Mouse (Mus musculus) layer of hippocampus, adult 11-12 months (tissue): ENCODE data around the gene Swt1.
"Not testable (repeated sequence)": the region's sequence is repeated elsewhere in the genome, so short reads cannot be mapped to it uniquely, and the experiment has no call there.

Source experiments
- DNase-seq: peaks from one replicate; pipeline ENCODE4 v3.0.0; 2022; ENCODE audit warnings: low spot score

Swt1 gene

GRCm38 (mm10) chr1:151428263-151429221, at the start of gene Swt1, which contains the start of gene Trmt1l:
Swt1 (minus strand) TSS chr1:151428455.
Trmt1l (plus strand) TSS chr1:151428542.
- peak; percentile 99 for DNase-seq

GRCm38 (mm10) chr1:151472386-151472785, 44.1 kb upstream of the Swt1 start:
- DNase-seq = not testable (repeated sequence)

- no peak for DNase-seq
Measured at GRCm38 (mm10) chr1:151471429-151471828, 43.2 kb upstream of the Swt1 start.

- no peak for DNase-seq
Measured at GRCm38 (mm10) chr1:151466571-151466970, 38.3 kb upstream of the Swt1 start.

GRCm38 (mm10) chr1:151464914-151465313, 36.7 kb upstream of the Swt1 start:
- DNase-seq = no peak

GRCm38 (mm10) chr1:151461265-151461664, 33.0 kb upstream of the Swt1 start:
- no peak for DNase-seq

- DNase-seq = no peak
Measured at GRCm38 (mm10) chr1:151457087-151457486, 28.8 kb upstream of the Swt1 start.

GRCm38 (mm10) chr1:151451946-151452345, 23.7 kb upstream of the Swt1 start:
- no peak for DNase-seq

- DNase-seq = no peak
Measured at GRCm38 (mm10) chr1:151450851-151451250, 22.6 kb upstream of the Swt1 start.

- no peak for DNase-seq
Measured at GRCm38 (mm10) chr1:151449866-151450265, 21.6 kb upstream of the Swt1 start.

- DNase-seq = no peak
Measured at GRCm38 (mm10) chr1:151435431-151435830, 7.2 kb upstream of the Swt1 start.

GRCm38 (mm10) chr1:151429316-151429715, 1.1 kb upstream of the Swt1 start:
- no peak for DNase-seq

- DNase-seq = no peak
Measured at GRCm38 (mm10) chr1:151427888-151428262, 380 bp downstream of the Swt1 start.

GRCm38 (mm10) chr1:151426947-151427600, 1.2 kb downstream of the Swt1 start:
- DNase-seq = no peak

GRCm38 (mm10) chr1:151422178-151422577, 6.1 kb downstream of the Swt1 start:
- DNase-seq = no peak

- no peak for DNase-seq
Measured at GRCm38 (mm10) chr1:151409827-151410226, 18.4 kb downstream of the Swt1 start.

- DNase-seq = no peak
Measured at GRCm38 (mm10) chr1:151390029-151390428, 38.2 kb downstream of the Swt1 start.

- no peak for DNase-seq
Measured at GRCm38 (mm10) chr1:151377353-151377752, 50.9 kb downstream of the Swt1 start.

- DNase-seq = no peak
Measured at GRCm38 (mm10) chr1:151372823-151373222, 55.4 kb downstream of the Swt1 start.

GRCm38 (mm10) chr1:151371543-151371942, 56.7 kb downstream of the Swt1 start:
- DNase-seq = no peak

GRCm38 (mm10) chr1:151370573-151370972, 57.7 kb downstream of the Swt1 start:
- no peak for DNase-seq

GRCm38 (mm10) chr1:151368444-151368843, 59.8 kb downstream of the Swt1 start:
- no peak for DNase-seq

GRCm38 (mm10) chr1:151367721-151368324, 60.4 kb downstream of the Swt1 start:
- DNase-seq = no peak
